ENCODE assay signal across 15 mouse cellular contexts in genomic region chr16:18470829-18471228, GRCm38 (mm10). TPM values are rescaled to one million over a fixed set of nuclear protein-coding genes. Genes with fewer than 3 reads are reported as not detected.
DNase-seq lines count a peak whose midpoint lies in the region; ATAC-seq and TF ChIP-seq lines count a peak whose summit lies in the region.
"Had no signal": no experiment of that assay in that cellular context is flagged by ENCODE, and none has a peak within 500 bp of the region (broad histone marks: within the 10 kb centered on the region; RNA-seq: fewer than 3 reads in every experiment).

No protein-coding gene starts in this region.

- no peaks in the 10 kb centered on the region for H3K79me2 ChIP-seq in MEL (ENCODE audit: control insufficient read depth, insufficient read depth, low read length, poor library complexity)

- 0 out of 2 replicates have a peak overlapping the region, but pooled peaks have one; percentile 30 for H3K27ac ChIP-seq in hindbrain, embryonic 10.5 days
- no peak overlapping the region for H3K27ac ChIP-seq in hindbrain, embryonic 11.5 days (ENCODE audit: low read depth, low read length)
- H3K27ac ChIP-seq in lung, postnatal 0 days (ENCODE audit: low read length) = no peak overlapping the region
- no peak overlapping the region for H3K27ac ChIP-seq in MEL (ENCODE audit: control insufficient read depth, low read depth, low read length)
- no peak overlapping the region for H3K27ac ChIP-seq in stomach, postnatal 0 days (replicated peaks)
- H3K27ac ChIP-seq: neural tube, embryonic 13.5 days had no signal

- no peak for ATAC-seq in hindbrain, embryonic 11.5 days (ENCODE audit: low FRiP score)
- ATAC-seq in lung, postnatal 0 days = no peak
- no peak for ATAC-seq in stomach, postnatal 0 days (ENCODE audit: low FRiP score, low TSS enrichment)
- ATAC-seq: forebrain, embryonic 16.5 days; midbrain, embryonic 16.5 days had no signal

- H3K36me3 ChIP-seq in hindbrain, embryonic 10.5 days = peaks cover 38% of the 10 kb centered on the region
- no peaks in the 10 kb centered on the region for H3K36me3 ChIP-seq in hindbrain, embryonic 11.5 days (ENCODE audit: control insufficient read depth, insufficient read depth, low read length)
- peaks cover 8% of the 10 kb centered on the region; the same call in 1 of the 2 replicates for H3K36me3 ChIP-seq in lung, postnatal 0 days (ENCODE audit: insufficient read depth, low read length)
- H3K36me3 ChIP-seq in MEL (ENCODE audit: control insufficient read depth in 1 of 2, insufficient read depth in 2 of 2, low read length in 2 of 2) = peaks cover 0 to 2% of the 10 kb centered on the region in 2 experiments; a peak in 1 of 4 replicates
- no peaks in the 10 kb centered on the region for H3K36me3 ChIP-seq in stomach, postnatal 0 days (ENCODE audit: control insufficient read depth, insufficient read depth, low read length)

- WGBS in hindbrain, embryonic 10.5 days = 43% methylated on average over 1 of the region's 1 CpGs
- 29% methylated on average over 1 of the region's 1 CpGs for WGBS in hindbrain, embryonic 11.5 days
- WGBS in lung, postnatal 0 days = 40% methylated on average over 1 of the region's 1 CpGs
- WGBS in stomach, postnatal 0 days = 33% methylated on average over 1 of the region's 1 CpGs

- TF ChIP-seq POLR2A in MEL (IDR thresholded peaks at IDR 0.05; ENCODE audit: control insufficient read depth in 1 of 2, insufficient read depth in 1 of 2, low read depth in 1 of 2, low read length in 2 of 2, poor library complexity in 1 of 2) = no peak

- TF ChIP-seq CTCF in lung, postnatal 0 days (IDR thresholded peaks at IDR 0.05) = peak; percentile 50
- TF ChIP-seq CTCF in MEL (IDR thresholded peaks at IDR 0.05 in 2 of 3, conservative IDR thresholded peaks at IDR 0.05 in 1 of 3; ENCODE audit: control insufficient read depth in 1 of 3, insufficient read depth in 1 of 3, low read depth in 2 of 3, low read length in 3 of 3, poor library complexity in 1 of 3, severe bottlenecking in 1 of 3) = peak in 2 of 3 experiments; percentile 43 to 58; a peak in 4 of 6 replicates
- peak; percentile 53 for TF ChIP-seq CTCF in stomach, postnatal 0 days (IDR thresholded peaks at IDR 0.05; ENCODE audit: low read depth)

- H3K27me3 ChIP-seq in hindbrain, embryonic 10.5 days (ENCODE audit: insufficient read depth, poor library complexity, severe bottlenecking) = no peaks in the 10 kb centered on the region
- no peaks in the 10 kb centered on the region for H3K27me3 ChIP-seq in hindbrain, embryonic 11.5 days (ENCODE audit: control insufficient read depth, insufficient read depth, low read length)
- no peaks in the 10 kb centered on the region for H3K27me3 ChIP-seq in lung, postnatal 0 days (replicated peaks; ENCODE audit: insufficient read depth, low read length)
- no peaks in the 10 kb centered on the region for H3K27me3 ChIP-seq in MEL (ENCODE audit: control insufficient read depth in 1 of 2, insufficient read depth in 2 of 2, low read length in 2 of 2)
- H3K27me3 ChIP-seq in stomach, postnatal 0 days (ENCODE audit: control insufficient read depth, insufficient read depth, low read length) = no peaks in the 10 kb centered on the region
- H3K27me3 ChIP-seq: neural tube, embryonic 13.5 days had no signal

- no peak for DNase-seq in hindbrain, embryonic 10.5 days (ENCODE audit: low spot score)
- no peak for DNase-seq in hindbrain, embryonic 11.5 days (ENCODE audit: low spot score)
- DNase-seq in lung, postnatal 0 days (ENCODE audit: low spot score) = no peak
- no peak for DNase-seq in lung, postnatal 36 days
- no peak for DNase-seq in MEL (ENCODE audit: low read depth, low spot score)
- DNase-seq in stomach, postnatal 0 days (ENCODE audit: low spot score) = no peak
- no peak for DNase-seq in urinary bladder, postnatal 25 days (ENCODE audit: low spot score)
- DNase-seq: adrenal gland, postnatal 14 days; cerebellum, postnatal 36 days; heart, postnatal 4 days; lung, postnatal 14 days; thymus, postnatal 36 days had no signal

- peaks cover 21% of the 10 kb centered on the region for H3K4me1 ChIP-seq in hindbrain, embryonic 10.5 days (replicated peaks)
- H3K4me1 ChIP-seq in hindbrain, embryonic 11.5 days (replicated peaks; ENCODE audit: control insufficient read depth, insufficient read depth, low read length) = no peaks in the 10 kb centered on the region; the same call in 1 of the 2 replicates
- H3K4me1 ChIP-seq in lung, postnatal 0 days (ENCODE audit: insufficient read depth, low read depth, low read length) = no peaks in the 10 kb centered on the region
- H3K4me1 ChIP-seq in MEL (ENCODE audit: control insufficient read depth in 1 of 2, insufficient read depth in 2 of 2, low read length in 2 of 2) = no peaks in the 10 kb centered on the region
- H3K4me1 ChIP-seq in stomach, postnatal 0 days (replicated peaks; ENCODE audit: control insufficient read depth, insufficient read depth) = no peaks in the 10 kb centered on the region

- H3K9ac ChIP-seq in hindbrain, embryonic 11.5 days (ENCODE audit: low read depth, low read length) = no peak overlapping the region
- H3K9ac ChIP-seq in lung, postnatal 0 days (replicated peaks; ENCODE audit: low read depth) = no peak overlapping the region
- H3K9ac ChIP-seq in MEL (ENCODE audit: control insufficient read depth, low read depth, low read length, poor library complexity, severe bottlenecking) = no peak overlapping the region
- H3K9ac ChIP-seq in stomach, postnatal 0 days (ENCODE audit: low read length) = no peak overlapping the region
- H3K9ac ChIP-seq: neural tube, embryonic 13.5 days had no signal

- no peak for TF ChIP-seq EP300 in lung, postnatal 0 days (IDR thresholded peaks at IDR 0.05)
- no peak for TF ChIP-seq EP300 in MEL (IDR thresholded peaks at IDR 0.05; ENCODE audit: low read depth in 1 of 2, low read length in 2 of 2)
- TF ChIP-seq EP300 in stomach, postnatal 0 days (optimal IDR thresholded peaks at IDR 0.05) = no peak

- H3K9me3 ChIP-seq in hindbrain, embryonic 10.5 days = no peaks in the 10 kb centered on the region
- H3K9me3 ChIP-seq in hindbrain, embryonic 11.5 days (ENCODE audit: control insufficient read depth, low read length) = no peaks in the 10 kb centered on the region
- H3K9me3 ChIP-seq in lung, postnatal 0 days (ENCODE audit: low read length) = no peaks in the 10 kb centered on the region
- H3K9me3 ChIP-seq in MEL (replicated peaks; ENCODE audit: insufficient read depth, low read length) = no peaks in the 10 kb centered on the region
- no peaks in the 10 kb centered on the region for H3K9me3 ChIP-seq in stomach, postnatal 0 days (ENCODE audit: control insufficient read depth, low read length)
- H3K9me3 ChIP-seq: neural tube, embryonic 13.5 days had no signal

- H3K4me2 ChIP-seq in hindbrain, embryonic 11.5 days (replicated peaks; ENCODE audit: low read depth, low read length) = no peak overlapping the region
- H3K4me2 ChIP-seq in lung, postnatal 0 days (replicated peaks; ENCODE audit: low read depth, low read length) = no peak overlapping the region
- H3K4me2 ChIP-seq in stomach, postnatal 0 days (replicated peaks; ENCODE audit: low read depth) = no peak overlapping the region
- H3K4me2 ChIP-seq: neural tube, embryonic 13.5 days had no signal

- H3K4me3 ChIP-seq in hindbrain, embryonic 10.5 days = no peak overlapping the region
- no peak overlapping the region for H3K4me3 ChIP-seq in hindbrain, embryonic 11.5 days (ENCODE audit: low read depth, low read length)
- H3K4me3 ChIP-seq in lung, postnatal 0 days (ENCODE audit: low read depth, low read length) = no peak overlapping the region
- H3K4me3 ChIP-seq in MEL (ENCODE audit: control insufficient read depth in 1 of 2, insufficient read depth in 1 of 2, low read depth in 2 of 2, low read length in 2 of 2) = no peak overlapping the region
- no peak overlapping the region for H3K4me3 ChIP-seq in stomach, postnatal 0 days (ENCODE audit: low read depth, low read length)
- H3K4me3 ChIP-seq: neural tube, embryonic 13.5 days had no signal

- TF ChIP-seq RAD21 in MEL (IDR thresholded peaks at IDR 0.05; ENCODE audit: low read depth, low read length) = peak; percentile 47

RNA-seq across cellular contexts. Expression of gene Gnb1l, which starts 27.7 kb away (rescaled TPM):
- 16.8 and 19.5 TPM in 2 replicates for polyA plus RNA-seq in hindbrain, embryonic 10.5 days (2016; fragmentation: Nextera tagmentation; extraction: Ambion mirVana)
- 13.0 and 14.9 TPM in 2 replicates for polyA plus RNA-seq in hindbrain, embryonic 11.5 days (2014; fragmentation: Nextera tagmentation; extraction: Ambion mirVana)
- polyA plus RNA-seq in lung, postnatal 0 days (2015; fragmentation: Nextera tagmentation; extraction: Ambion mirVana) = 8.1 and 8.4 TPM in 2 replicates
- 31.4 and 37.9 TPM in 2 replicates for total RNA-seq in MEL (2012; rRNA removed)
- 10 to 100 TPM in 1 of 2 experiments, not detected in 1; 47.8 TPM for polyA plus RNA-seq in MEL (2012; ENCODE audit: insufficient read depth in 1 of 2, insufficient read length in 2 of 2, low read depth in 1 of 2, low replicate concordance in 2 of 2, missing spikeins in 1 of 2)
- polyA plus RNA-seq in stomach, postnatal 0 days (2015; fragmentation: Nextera tagmentation; extraction: Ambion mirVana) = 8.3 and 9.0 TPM in 2 replicates

RNA-seq across cellular contexts. Expression of gene Rtl10, which starts 27.9 kb away (rescaled TPM):
- 2.2 and 2.7 TPM in 2 replicates for polyA plus RNA-seq in hindbrain, embryonic 10.5 days (2016; fragmentation: Nextera tagmentation; extraction: Ambion mirVana)
- 1.8 and 3.0 TPM in 2 replicates for polyA plus RNA-seq in hindbrain, embryonic 11.5 days (2014; fragmentation: Nextera tagmentation; extraction: Ambion mirVana)
- 1.1 TPM in 2 replicates for polyA plus RNA-seq in lung, postnatal 0 days (2015; fragmentation: Nextera tagmentation; extraction: Ambion mirVana)
- total RNA-seq in MEL (2012; rRNA removed) = 5.5 and 5.9 TPM in 2 replicates
- polyA plus RNA-seq in MEL (2012; ENCODE audit: insufficient read depth in 1 of 2, insufficient read length in 2 of 2, low read depth in 1 of 2, low replicate concordance in 2 of 2, missing spikeins in 1 of 2) = 10 to 100 TPM in 1 of 2 experiments, not detected in 1; 13.3 TPM
- polyA plus RNA-seq in stomach, postnatal 0 days (2015; fragmentation: Nextera tagmentation; extraction: Ambion mirVana) = 0.74 and 1.1 TPM in 2 replicates

RNA-seq across cellular contexts. Expression of gene Comt, which starts 44.2 kb away (rescaled TPM):
- polyA plus RNA-seq in hindbrain, embryonic 10.5 days (2016; fragmentation: Nextera tagmentation; extraction: Ambion mirVana) = 62.5 and 67.9 TPM in 2 replicates
- 49.6 and 53.9 TPM in 2 replicates for polyA plus RNA-seq in hindbrain, embryonic 11.5 days (2014; fragmentation: Nextera tagmentation; extraction: Ambion mirVana)
- 109 and 111 TPM in 2 replicates for polyA plus RNA-seq in lung, postnatal 0 days (2015; fragmentation: Nextera tagmentation; extraction: Ambion mirVana)
- 48.8 and 62.5 TPM in 2 replicates for total RNA-seq in MEL (2012; rRNA removed)
- polyA plus RNA-seq in MEL (2012; ENCODE audit: insufficient read depth in 1 of 2, insufficient read length in 2 of 2, low read depth in 1 of 2, low replicate concordance in 2 of 2, missing spikeins in 1 of 2) = 10 to 100 TPM in 1 of 2 experiments, not detected in 1; 71.8 TPM
- 95.1 and 99.6 TPM in 2 replicates for polyA plus RNA-seq in stomach, postnatal 0 days (2015; fragmentation: Nextera tagmentation; extraction: Ambion mirVana)

RNA-seq across cellular contexts. Expression of gene Txnrd2, which starts 44.6 kb away (rescaled TPM):
- polyA plus RNA-seq in hindbrain, embryonic 10.5 days (2016; fragmentation: Nextera tagmentation; extraction: Ambion mirVana) = 30.5 and 34.7 TPM in 2 replicates
- 22.2 and 23.8 TPM in 2 replicates for polyA plus RNA-seq in hindbrain, embryonic 11.5 days (2014; fragmentation: Nextera tagmentation; extraction: Ambion mirVana)
- polyA plus RNA-seq in lung, postnatal 0 days (2015; fragmentation: Nextera tagmentation; extraction: Ambion mirVana) = 20.0 and 20.9 TPM in 2 replicates
- total RNA-seq in MEL (2012; rRNA removed) = 25.7 and 31.2 TPM in 2 replicates
- polyA plus RNA-seq in MEL (2012; ENCODE audit: insufficient read depth in 1 of 2, insufficient read length in 2 of 2, low read depth in 1 of 2, low replicate concordance in 2 of 2, missing spikeins in 1 of 2) = 10 to 100 TPM in 1 of 2 experiments, not detected in 1; 46.8 TPM
- 16.2 and 16.8 TPM in 2 replicates for polyA plus RNA-seq in stomach, postnatal 0 days (2015; fragmentation: Nextera tagmentation; extraction: Ambion mirVana)
